Mouse (Mus musculus) telencephalon, adult 2 months (tissue): ENCODE data around the gene Prox2.

ENCODE experiments used
- DNase-seq: peaks from one replicate; pipeline ENCODE4 v3.0.0-alpha.2; 2011; ENCODE audit warnings: low read depth, low spot score

Gene Prox2

DNA sequence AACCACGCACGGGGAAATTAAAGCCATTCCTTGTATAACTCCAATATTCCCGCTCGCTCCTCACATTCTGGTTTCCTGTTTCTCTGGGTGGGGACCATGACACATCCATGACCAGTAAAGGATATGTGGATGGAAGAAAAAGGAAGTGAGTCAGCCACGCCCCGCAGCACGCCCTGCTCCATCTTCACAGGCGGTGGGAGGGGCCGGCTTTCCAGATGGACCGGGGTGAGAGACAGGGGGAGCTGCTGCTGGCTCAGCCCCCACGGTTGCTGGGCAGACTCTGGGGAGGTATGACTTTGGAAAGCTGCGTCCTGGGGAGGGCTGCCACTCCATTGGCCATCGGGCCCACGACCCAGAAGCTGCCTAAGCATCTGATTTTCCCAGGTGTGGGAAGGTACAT lies 16.5 kb downstream of the Prox2 start:
- DNase-seq, result no peak

DNA sequence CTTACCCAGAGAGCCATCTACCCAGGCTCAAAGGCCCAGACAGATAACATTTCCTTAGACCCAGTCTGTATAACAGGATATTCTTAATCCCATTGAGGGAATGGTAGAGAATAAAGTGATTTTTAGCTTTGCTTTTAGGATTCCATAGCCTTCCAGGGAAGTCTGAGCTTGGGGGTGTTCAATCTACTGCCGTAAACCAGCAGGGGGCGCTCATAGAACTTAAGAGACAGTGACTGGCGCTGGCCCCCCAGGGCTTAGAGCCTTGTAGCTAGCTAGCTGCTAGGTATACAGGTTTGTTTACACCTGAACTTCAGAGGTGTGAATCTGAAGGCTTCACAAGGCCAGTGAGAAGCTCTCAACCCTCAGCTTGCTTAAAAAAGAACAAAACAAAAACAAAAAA lies 18.3 kb downstream of the Prox2 start:
- DNase-seq, result peak; percentile 58

DNA sequence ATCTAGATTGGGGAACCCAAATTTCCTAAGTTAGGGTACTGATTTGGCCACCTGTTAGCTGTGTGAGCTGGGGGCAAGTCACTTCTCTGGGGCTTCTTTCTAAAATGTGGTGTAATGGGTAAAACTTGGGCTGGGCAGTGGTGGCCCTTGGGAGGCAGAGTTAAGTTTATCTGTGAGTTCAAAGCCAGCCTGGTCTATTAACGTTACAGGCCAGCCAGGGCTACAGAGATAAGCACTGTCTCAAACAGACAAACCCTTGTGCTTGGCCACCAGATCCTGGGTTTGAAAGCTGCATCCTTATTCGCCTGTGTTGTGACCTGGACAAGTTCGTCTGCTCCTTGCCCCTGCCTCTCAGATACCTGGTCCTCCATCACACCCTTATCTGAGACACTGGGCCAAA lies 19.4 kb downstream of the Prox2 start:
- no peak for DNase-seq

DNA sequence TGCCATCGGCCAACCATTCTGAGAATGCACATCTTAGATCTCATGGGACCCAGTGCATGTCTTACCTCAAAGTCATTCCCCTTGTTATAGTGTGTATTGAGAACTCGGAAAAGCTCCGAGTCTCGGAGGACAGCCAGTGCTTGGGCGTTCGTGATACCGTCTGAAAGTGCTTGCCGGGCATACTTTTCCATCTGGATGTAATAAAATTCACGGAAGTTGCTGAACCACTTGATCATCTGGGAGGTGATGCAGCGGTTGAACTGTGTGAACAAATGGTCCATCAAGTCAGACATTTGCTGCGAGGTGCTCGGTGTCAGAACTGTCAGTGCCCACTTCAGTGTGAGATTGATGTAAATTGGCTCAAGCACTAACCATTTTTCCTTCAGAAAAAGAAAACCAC lies 22.7 kb downstream of the Prox2 start:
- no peak for DNase-seq

DNA sequence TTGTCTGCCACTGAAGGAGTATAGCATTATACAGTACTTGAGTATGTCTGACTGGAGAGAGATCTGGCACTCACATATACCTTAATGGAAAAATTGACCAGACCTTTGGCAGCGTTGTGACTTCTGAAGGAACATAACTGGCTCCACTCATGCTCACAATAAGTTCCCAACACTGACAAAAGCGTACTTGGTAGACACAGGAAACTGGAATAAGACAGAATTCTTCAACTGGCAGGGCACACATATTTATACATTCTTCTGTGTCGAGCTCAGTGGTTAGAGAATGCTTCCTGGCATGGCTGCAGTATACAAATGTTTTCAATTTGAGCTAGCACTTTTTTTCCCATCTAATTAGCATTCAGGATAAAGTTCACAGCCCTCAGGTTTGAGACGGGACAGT lies 25.6 kb downstream of the Prox2 start:
- DNase-seq, result no peak

DNA sequence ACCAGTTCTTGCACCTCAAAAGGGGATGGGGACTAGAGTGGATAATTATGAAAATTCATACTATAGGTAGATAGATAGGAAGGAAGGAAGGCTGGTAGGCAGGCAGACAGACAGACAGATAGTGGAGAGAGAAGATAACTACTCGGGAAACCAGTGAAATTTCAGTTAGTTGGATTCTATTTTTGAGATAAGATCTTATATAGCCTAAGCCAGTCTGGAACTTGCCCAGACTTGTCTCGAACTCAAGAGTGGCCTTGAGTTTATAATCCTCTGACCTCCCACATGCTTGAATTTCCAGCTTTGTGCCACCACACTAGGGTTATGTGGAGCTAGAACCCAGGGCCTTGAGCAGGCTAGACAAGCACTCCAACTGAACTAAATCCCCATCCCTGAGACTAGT lies 26.3 kb downstream of the Prox2 start:
- DNase-seq, result no peak

DNA sequence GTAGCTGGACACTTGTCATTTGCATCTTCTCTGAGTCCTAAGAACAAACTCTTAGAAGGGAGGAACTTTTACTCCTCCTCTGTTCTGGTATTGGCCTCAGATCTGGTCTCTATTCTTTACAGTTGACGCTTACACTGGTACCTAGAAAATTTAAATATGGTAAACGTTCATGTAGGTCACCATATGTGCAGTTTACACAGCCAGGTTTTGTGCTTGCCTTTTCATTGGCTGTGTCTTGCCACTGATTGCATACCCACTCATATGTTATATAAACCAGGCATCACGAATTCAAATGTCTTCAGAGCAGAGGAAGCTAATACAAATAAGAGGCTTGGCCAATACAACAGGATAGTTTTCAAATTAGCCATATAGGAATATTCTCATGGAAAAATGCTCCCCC lies 33.5 kb downstream of the Prox2 start:
- DNase-seq, result peak; percentile 51

DNA sequence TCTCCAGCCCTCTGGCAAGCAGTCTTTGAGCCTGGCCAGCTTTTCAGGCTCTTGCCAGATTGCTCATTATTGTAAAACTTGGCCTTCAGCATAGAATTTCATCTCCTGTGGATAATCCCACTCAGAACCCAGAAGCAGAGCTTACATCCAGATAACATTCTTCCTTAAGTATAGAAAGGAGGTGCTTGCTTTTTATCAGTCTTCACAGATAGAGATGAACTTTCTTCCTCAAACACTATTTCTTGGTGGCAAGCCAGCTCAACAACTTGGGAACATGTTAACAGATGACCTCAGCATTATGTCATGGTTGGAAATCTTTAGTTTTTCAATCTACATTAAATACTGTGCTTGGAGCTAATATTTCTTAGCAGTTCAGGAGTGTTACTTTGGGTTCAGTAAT lies 39.5 kb downstream of the Prox2 start:
- no peak for DNase-seq

DNA sequence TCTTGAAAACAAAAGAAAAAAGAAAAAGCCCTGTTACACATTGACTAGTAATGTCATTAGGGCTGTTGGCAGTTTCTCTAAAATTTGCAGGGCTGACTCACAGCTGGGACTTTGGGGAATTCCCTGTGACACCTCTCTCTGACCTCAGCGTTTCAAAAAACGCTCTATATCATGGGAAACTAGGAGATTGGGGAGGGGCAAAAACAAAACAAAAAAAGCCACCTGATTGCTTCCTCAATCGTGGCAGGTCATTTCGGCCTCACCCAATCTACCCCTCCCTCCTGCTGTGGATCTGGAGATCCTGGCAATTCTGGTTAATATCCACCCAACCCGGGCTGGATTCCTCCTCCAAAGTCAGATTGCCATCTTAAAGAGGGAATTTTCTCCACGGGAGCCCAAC lies 59.3 kb downstream of the Prox2 start:
- DNase-seq, result no peak
